In genomic region chr6:31058961-31059360, GRCm38 (mm10) we compare ENCODE assay signal across 14 mouse cellular contexts.
DNase-seq lines count a peak whose midpoint lies in the region.
"Had no signal": no experiment of that assay in that cellular context is flagged by ENCODE, and none has a peak within 500 bp of the region (broad histone marks: within the 10 kb centered on the region; RNA-seq: fewer than 3 reads in every experiment).

No protein-coding gene starts in this region.

- peak; percentile 29 for DNase-seq in adrenal gland, postnatal 14 days
- DNase-seq in adrenal gland, postnatal 10 days: no peak
- peak; percentile 16 for DNase-seq in lung, postnatal 10 days
- no peak for DNase-seq in lung, postnatal 25 days (ENCODE audit: low spot score)
- peak; percentile 79 for DNase-seq in 3T3-L1 (ENCODE audit: low read depth, low spot score)
- no peak for DNase-seq in cerebellum, adult 9-11 months
- DNase-seq: cerebellum, adult 11 months; cerebellum, adult 2 months; cerebellum, postnatal 10 days; cerebellum, postnatal 36 days; embryo, embryonic 11 days; gastrocnemius, postnatal 14 days; heart, adult 11 months; kidney, adult 2 months had no signal

Comparison
In these comparisons a context has a peak if more than half of its experiments do, and no peak if none do; other contexts are left out.
1. DNase-seq: peak in adrenal gland, postnatal 14 days (single experiment), lung, postnatal 10 days (single experiment) and 3T3-L1 (single experiment); none in adrenal gland, postnatal 10 days (single experiment), lung, postnatal 25 days (single experiment) and cerebellum, adult 9-11 months (single experiment).